Mouse (Mus musculus) megakaryocyte, embryonic 14.5 days (primary cell): ENCODE results near the gene Smyd3.

ENCODE experiments used
- FLI1 ChIP-seq: IDR thresholded peaks from 2 replicates; pipeline ENCODE4 v1.6.1; 2012; ENCODE audit warnings: low read length, inconsistent platforms, mixed read lengths
- GATA1 ChIP-seq: IDR thresholded peaks from 3 replicates; pipeline ENCODE4 v1.6.1; 2012; ENCODE audit warnings: mixed read lengths, low read length, inconsistent platforms, borderline replicate concordance

DNA sequence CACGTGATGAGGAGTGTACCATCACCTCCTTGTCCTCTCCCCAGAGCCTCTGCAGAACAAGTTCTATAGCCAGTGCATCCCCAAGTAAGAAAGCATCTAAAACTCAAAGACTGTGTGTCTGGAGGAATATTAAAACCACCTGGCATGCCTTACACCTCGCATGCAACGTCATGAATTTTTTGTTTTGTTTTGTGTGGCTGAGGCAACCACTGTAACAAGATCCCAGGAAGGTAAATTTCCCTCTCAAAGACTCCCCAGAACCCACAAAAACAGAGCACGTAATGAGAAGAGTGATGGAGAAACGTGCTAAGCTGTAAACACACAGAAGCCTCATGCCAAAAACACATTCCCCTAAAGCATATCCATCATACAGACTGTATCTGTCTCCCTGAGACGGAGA, 222.2 kb downstream of the Smyd3 start:
- TF ChIP-seq GATA1 (no peak), FLI1 (no peak)
